Mouse (Mus musculus): ENCODE results near the gene BC067074. TPM values are rescaled to one million over a fixed set of nuclear protein-coding genes. Genes with fewer than 3 reads are reported as not detected.
"Not testable (repeated sequence)": the region's sequence is repeated elsewhere in the genome, so short reads cannot be mapped to it uniquely, and the experiment has no call there.

Gene BC067074
- polyA plus RNA-seq (2015; fragmentation: Nextera tagmentation; extraction: Ambion mirVana), result 1.3 and 1.4 TPM in 2 replicates

DNA sequence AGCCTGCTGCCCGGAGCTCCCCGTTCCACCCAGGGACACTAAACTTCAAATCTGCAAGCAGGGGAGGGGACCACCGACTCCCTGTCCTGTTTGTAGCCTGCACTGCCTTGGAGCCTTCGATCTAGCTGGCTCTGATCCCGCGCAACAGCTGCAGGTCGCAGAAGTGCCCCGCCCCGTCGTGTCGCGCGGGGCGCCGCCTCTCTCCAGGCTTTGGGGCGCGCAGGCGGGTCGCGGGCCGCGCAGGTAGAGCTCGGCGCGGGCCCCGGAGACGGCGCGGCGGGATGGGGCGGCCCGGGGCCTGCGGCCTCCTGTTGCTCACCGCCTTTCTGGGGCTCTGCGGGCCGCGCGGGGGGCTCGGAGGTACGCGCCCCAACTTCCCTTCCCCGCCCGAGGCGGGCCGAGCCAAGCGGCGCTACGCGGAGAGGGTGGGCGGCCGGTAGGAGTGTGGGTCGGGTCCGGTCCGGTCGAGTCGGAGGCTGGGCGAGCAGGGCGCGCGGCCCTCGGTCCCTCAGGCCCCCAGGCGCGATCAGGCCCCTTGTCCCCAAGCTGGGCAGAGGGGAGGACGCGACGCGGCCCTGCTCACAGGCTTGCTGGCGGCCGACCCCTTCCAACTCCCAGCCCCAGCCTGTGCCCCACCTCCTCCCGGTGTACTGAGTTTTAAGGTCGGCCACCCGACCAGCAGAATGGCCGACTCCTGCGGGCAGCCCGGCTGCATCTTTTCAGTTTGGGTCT is at the start of gene BC067074:
TSS of gene BC067074 (plus strand) at position 185 of the 732 bp plus-strand sequence.
- H3K9me3 ChIP-seq (ENCODE audit: control insufficient read depth, low read length), result no peaks in the 10 kb centered on the region
- peak; percentile 77 for ATAC-seq
- peaks cover 3% of the 10 kb centered on the region; the same call in 1 of the 2 replicates for H3K4me1 ChIP-seq (ENCODE audit: control insufficient read depth, insufficient read depth, low read depth, low read length)
- H3K36me3 ChIP-seq (ENCODE audit: control insufficient read depth, insufficient read depth, low read length), result no peaks in the 10 kb centered on the region
- 1% methylated on average over 61 of the region's 75 CpGs for WGBS
- H3K27ac ChIP-seq (ENCODE audit: low read depth, low read length), result no peak within 1 kb of the TSS
- H3K4me3 ChIP-seq (ENCODE audit: low read length), result peak within 1 kb of the TSS; percentile 67
- peaks cover 17% of the 10 kb centered on the region for H3K27me3 ChIP-seq (replicated peaks; ENCODE audit: control insufficient read depth, insufficient read depth, low read length)
- peak within 1 kb of the TSS; percentile 97 for H3K4me2 ChIP-seq (ENCODE audit: low read length)
- peak within 1 kb of the TSS; percentile 80 for H3K9ac ChIP-seq (ENCODE audit: low read depth, low read length)

DNA sequence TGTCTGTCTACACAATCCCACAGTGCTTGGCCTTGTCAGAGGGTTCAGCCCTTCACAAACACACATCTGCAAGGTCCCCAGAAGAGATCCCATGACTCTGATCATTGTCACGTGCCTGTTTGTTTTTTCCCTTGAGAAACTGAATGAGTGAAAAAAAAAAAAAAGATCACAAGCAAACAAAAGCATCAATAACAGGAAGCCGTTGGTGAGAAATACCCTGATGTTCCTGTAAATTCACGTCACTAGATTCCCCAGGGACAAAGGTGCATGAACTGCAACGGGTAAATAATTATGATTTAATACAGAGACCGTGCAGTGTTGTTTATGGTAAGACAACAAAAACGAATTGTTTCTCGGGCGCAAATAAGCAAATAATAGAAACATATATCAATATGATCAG is 47.9 kb upstream of the BC067074 start:
- H3K4me1 ChIP-seq (ENCODE audit: control insufficient read depth, insufficient read depth, low read depth, low read length), result no peaks in the 10 kb centered on the region
- H3K9me3 ChIP-seq (ENCODE audit: control insufficient read depth, low read length), result no peaks in the 10 kb centered on the region
- H3K4me2 ChIP-seq (ENCODE audit: low read length), result no peak overlapping the region
- 68% methylated on average over 8 of the region's 8 CpGs for WGBS
- no peaks in the 10 kb centered on the region for H3K36me3 ChIP-seq (ENCODE audit: control insufficient read depth, insufficient read depth, low read length)
- H3K9ac ChIP-seq (ENCODE audit: low read depth, low read length), result no peak overlapping the region
- no peak for ATAC-seq
- H3K27me3 ChIP-seq (replicated peaks; ENCODE audit: control insufficient read depth, insufficient read depth, low read length), result no peaks in the 10 kb centered on the region
- H3K4me3 ChIP-seq (ENCODE audit: low read length), result no peak overlapping the region
- no peak overlapping the region for H3K27ac ChIP-seq (ENCODE audit: low read depth, low read length)

DNA sequence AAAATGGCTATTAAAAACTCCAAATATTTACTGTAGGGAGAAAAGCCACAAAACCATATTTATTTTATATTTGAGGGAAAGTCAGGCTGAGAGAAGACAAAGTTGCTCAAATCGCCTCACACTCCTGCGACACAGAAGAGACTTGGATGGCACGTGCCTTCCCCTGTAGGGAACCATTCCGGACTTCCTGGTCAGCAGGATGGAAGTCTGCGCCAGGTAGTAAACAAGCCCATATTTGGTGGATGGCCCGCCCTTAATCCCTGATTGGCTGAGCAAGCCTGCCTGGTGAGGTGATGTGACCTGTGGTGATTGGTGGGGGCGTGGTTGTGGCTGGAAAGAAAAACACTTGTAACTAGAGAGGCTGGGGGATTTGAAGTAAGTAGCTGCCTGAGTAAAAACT is 40.4 kb upstream of the BC067074 start:
- not testable (repeated sequence) for H3K4me1 ChIP-seq (ENCODE audit: control insufficient read depth, insufficient read depth, low read depth, low read length); H3K9ac ChIP-seq (ENCODE audit: low read depth, low read length); H3K9me3 ChIP-seq (ENCODE audit: control insufficient read depth, low read length); H3K4me2 ChIP-seq (ENCODE audit: low read length); H3K36me3 ChIP-seq (ENCODE audit: control insufficient read depth, insufficient read depth, low read length); H3K4me3 ChIP-seq (ENCODE audit: low read length); H3K27me3 ChIP-seq (replicated peaks; ENCODE audit: control insufficient read depth, insufficient read depth, low read length); ATAC-seq; H3K27ac ChIP-seq (ENCODE audit: low read depth, low read length)
- WGBS, result 90% methylated on average over 7 of the region's 7 CpGs

DNA sequence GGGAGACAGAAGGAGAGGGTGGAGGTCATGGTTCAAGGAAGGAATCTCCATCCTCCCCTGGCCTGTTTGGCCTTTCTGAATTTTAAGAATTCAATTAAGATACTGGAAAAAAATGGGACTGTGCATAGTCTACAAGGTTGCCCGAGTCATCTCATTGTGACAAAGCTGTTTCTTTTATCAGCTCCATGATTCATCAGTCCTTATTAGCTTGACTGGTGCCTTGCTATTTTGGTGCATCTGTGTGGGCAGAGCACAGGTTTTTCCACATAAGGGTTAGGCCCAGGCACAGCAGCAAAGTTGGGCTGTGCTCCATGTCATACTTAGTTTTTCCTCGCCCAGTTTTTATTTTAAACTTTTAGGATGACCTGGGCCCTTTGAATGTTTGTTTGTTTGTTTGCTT is 36.2 kb upstream of the BC067074 start:
- H3K27me3 ChIP-seq (replicated peaks; ENCODE audit: control insufficient read depth, insufficient read depth, low read length), result no peaks in the 10 kb centered on the region
- no peaks in the 10 kb centered on the region for H3K4me1 ChIP-seq (ENCODE audit: control insufficient read depth, insufficient read depth, low read depth, low read length)
- H3K9ac ChIP-seq (ENCODE audit: low read depth, low read length), result no peak overlapping the region
- no peak overlapping the region for H3K27ac ChIP-seq (ENCODE audit: low read depth, low read length)
- no peak for ATAC-seq
- no peaks in the 10 kb centered on the region for H3K9me3 ChIP-seq (ENCODE audit: control insufficient read depth, low read length)
- WGBS, result 89% methylated on average over 2 of the region's 2 CpGs
- no peak overlapping the region for H3K4me2 ChIP-seq (ENCODE audit: low read length)
- no peaks in the 10 kb centered on the region for H3K36me3 ChIP-seq (ENCODE audit: control insufficient read depth, insufficient read depth, low read length)
- no peak overlapping the region for H3K4me3 ChIP-seq (ENCODE audit: low read length)

DNA sequence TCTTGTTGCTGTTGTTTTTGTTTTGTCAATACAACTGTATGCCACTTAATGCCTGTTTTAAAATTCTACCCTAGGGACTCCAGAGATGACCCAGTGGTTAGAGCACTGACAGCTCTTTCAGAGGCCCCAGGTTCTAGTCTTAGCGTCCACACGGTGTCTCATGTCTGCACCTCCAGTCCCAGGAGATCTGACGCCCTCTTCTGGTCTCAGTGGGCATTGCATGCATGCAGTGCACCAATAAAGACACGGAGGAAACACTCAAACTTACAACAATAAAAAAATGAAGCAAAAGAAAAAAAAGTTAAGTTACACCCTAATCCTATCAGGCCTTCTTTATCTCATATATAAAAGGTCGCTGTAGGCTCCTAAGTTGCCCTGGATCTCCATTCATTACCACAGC is 35.8 kb upstream of the BC067074 start:
- H3K36me3 ChIP-seq (ENCODE audit: control insufficient read depth, insufficient read depth, low read length), result no peaks in the 10 kb centered on the region
- no peak for ATAC-seq
- H3K9ac ChIP-seq (ENCODE audit: low read depth, low read length), result no peak overlapping the region
- H3K4me1 ChIP-seq (ENCODE audit: control insufficient read depth, insufficient read depth, low read depth, low read length), result no peaks in the 10 kb centered on the region
- H3K27ac ChIP-seq (ENCODE audit: low read depth, low read length), result no peak overlapping the region
- WGBS, result 49% methylated on average over 5 of the region's 5 CpGs
- H3K4me2 ChIP-seq (ENCODE audit: low read length), result no peak overlapping the region
- H3K9me3 ChIP-seq (ENCODE audit: control insufficient read depth, low read length), result no peaks in the 10 kb centered on the region
- no peak overlapping the region for H3K4me3 ChIP-seq (ENCODE audit: low read length)
- H3K27me3 ChIP-seq (replicated peaks; ENCODE audit: control insufficient read depth, insufficient read depth, low read length), result no peaks in the 10 kb centered on the region

DNA sequence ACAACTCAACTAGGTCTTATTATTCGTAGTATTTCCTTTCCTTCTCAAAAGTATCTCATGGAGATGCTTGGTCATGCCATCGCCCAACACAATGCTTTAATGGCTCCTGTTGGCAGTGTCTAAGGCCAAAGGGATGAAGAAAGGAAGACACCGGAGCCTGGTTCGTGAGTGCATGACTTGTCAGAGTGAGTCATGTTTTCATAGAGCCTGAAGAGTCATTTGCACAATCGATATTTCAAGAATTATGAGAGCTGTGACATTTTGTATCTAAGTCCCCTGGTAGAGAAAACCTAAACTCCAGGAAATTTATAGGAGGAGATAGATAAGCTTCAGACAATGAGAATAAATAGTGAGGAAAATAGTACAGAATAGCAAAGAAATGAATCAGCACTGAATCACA is 33.7 kb upstream of the BC067074 start:
- Histone ChIP-seq H3K4me2 (ENCODE audit: low read length) (no peak overlapping the region), H3K27me3 (replicated peaks; ENCODE audit: control insufficient read depth, insufficient read depth, low read length) (no peaks in the 10 kb centered on the region), H3K4me1 (ENCODE audit: control insufficient read depth, insufficient read depth, low read depth, low read length) (no peaks in the 10 kb centered on the region), H3K27ac (ENCODE audit: low read depth, low read length) (no peak overlapping the region), H3K9me3 (ENCODE audit: control insufficient read depth, low read length) (no peaks in the 10 kb centered on the region), H3K4me3 (ENCODE audit: low read length) (no peak overlapping the region), H3K9ac (ENCODE audit: low read depth, low read length) (no peak overlapping the region), H3K36me3 (ENCODE audit: control insufficient read depth, insufficient read depth, low read length) (no peaks in the 10 kb centered on the region)
- ATAC-seq, result no peak
- whole genome bisulfite sequencing, result 94% methylated on average over 5 of the region's 5 CpGs

DNA sequence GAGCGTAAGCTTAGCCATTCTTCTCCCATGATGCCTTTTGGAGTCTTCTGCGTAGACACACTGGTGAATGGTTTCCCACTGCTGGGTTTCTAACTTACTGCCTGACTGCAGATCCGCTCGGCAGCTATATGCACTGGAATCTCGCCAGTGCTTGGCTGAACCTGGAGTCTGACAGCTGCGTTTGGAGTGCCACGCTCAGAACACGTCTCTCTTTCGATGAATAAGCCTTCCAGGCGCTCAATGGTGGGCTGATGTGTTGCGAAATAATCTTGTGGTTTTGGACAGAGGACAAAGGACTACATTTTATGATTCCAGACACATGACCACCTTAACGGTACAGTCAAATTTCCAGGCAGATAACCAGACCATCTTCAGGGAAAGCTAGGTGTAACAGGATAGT is 30.1 kb upstream of the BC067074 start:
- no peaks in the 10 kb centered on the region for H3K36me3 ChIP-seq (ENCODE audit: control insufficient read depth, insufficient read depth, low read length)
- 57% methylated on average over 12 of the region's 12 CpGs for WGBS
- H3K4me2 ChIP-seq (ENCODE audit: low read length), result no peak overlapping the region
- H3K27me3 ChIP-seq (replicated peaks; ENCODE audit: control insufficient read depth, insufficient read depth, low read length), result no peaks in the 10 kb centered on the region
- H3K9me3 ChIP-seq (ENCODE audit: control insufficient read depth, low read length), result no peaks in the 10 kb centered on the region
- no peak overlapping the region for H3K27ac ChIP-seq (ENCODE audit: low read depth, low read length)
- no peak overlapping the region for H3K4me3 ChIP-seq (ENCODE audit: low read length)
- no peak overlapping the region for H3K9ac ChIP-seq (ENCODE audit: low read depth, low read length)
- H3K4me1 ChIP-seq (ENCODE audit: control insufficient read depth, insufficient read depth, low read depth, low read length), result no peaks in the 10 kb centered on the region
- ATAC-seq, result peak; percentile 66

DNA sequence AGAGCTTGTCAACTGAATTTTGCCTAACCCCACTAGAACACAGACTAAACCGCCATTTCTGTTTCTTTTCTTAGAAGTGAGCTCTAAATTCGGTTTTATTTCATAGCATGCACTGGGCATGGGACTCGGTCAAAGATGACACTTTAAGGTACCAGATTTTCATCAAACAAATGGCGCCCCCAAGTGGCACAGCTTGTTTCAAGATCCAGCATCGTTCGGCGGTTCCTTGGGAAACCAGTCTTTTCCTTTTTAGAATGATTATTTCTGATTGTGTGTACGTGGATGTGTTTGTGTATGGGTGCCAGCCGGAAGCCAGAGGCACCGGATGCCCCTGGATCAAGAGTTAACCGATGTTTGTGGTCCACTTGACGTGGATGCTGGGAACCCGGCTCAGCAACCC is 27.7 kb upstream of the BC067074 start:
- no peaks in the 10 kb centered on the region for H3K27me3 ChIP-seq (replicated peaks; ENCODE audit: control insufficient read depth, insufficient read depth, low read length)
- no peaks in the 10 kb centered on the region for H3K36me3 ChIP-seq (ENCODE audit: control insufficient read depth, insufficient read depth, low read length)
- no peak overlapping the region for H3K4me3 ChIP-seq (ENCODE audit: low read length)
- H3K9ac ChIP-seq (ENCODE audit: low read depth, low read length), result no peak overlapping the region
- ATAC-seq, result no peak
- H3K27ac ChIP-seq (ENCODE audit: low read depth, low read length), result no peak overlapping the region
- no peaks in the 10 kb centered on the region for H3K4me1 ChIP-seq (ENCODE audit: control insufficient read depth, insufficient read depth, low read depth, low read length)
- no peak overlapping the region for H3K4me2 ChIP-seq (ENCODE audit: low read length)
- 25% methylated on average over 13 of the region's 13 CpGs for WGBS
- no peaks in the 10 kb centered on the region for H3K9me3 ChIP-seq (ENCODE audit: control insufficient read depth, low read length)

DNA sequence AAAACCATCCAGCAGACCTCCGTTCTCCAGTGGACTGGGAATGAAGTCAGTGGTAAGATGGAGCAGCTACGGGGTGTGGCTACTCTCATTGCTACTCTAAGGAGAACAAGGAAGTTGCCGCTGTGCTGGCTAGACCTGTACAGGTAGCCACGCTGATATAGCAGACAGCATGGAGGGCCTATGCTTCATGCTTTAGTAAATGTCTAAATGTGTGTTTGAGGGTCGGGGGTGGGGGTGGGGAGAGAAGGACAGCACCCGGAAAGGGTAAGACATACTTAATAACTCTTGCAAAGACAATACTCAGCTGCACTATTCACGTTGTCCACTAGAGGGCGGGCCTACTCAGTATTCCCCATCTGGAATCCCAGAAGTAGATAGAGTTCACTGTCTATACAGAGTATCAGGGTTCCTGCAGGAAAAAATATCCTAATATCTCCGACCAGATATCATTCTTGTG is 26.4 kb upstream of the BC067074 start:
- no peak overlapping the region for H3K27ac ChIP-seq (ENCODE audit: low read depth, low read length)
- no peaks in the 10 kb centered on the region for H3K9me3 ChIP-seq (ENCODE audit: control insufficient read depth, low read length)
- H3K36me3 ChIP-seq (ENCODE audit: control insufficient read depth, insufficient read depth, low read length), result no peaks in the 10 kb centered on the region
- no peaks in the 10 kb centered on the region for H3K4me1 ChIP-seq (ENCODE audit: control insufficient read depth, insufficient read depth, low read depth, low read length)
- no peak overlapping the region for H3K4me3 ChIP-seq (ENCODE audit: low read length)
- ATAC-seq, result peak; percentile 43; the same call in 1 of the 2 replicates
- 29% methylated on average over 9 of the region's 9 CpGs for WGBS
- no peaks in the 10 kb centered on the region for H3K27me3 ChIP-seq (replicated peaks; ENCODE audit: control insufficient read depth, insufficient read depth, low read length)
- H3K4me2 ChIP-seq (ENCODE audit: low read length), result no peak overlapping the region
- no peak overlapping the region for H3K9ac ChIP-seq (ENCODE audit: low read depth, low read length)
